Mouse (Mus musculus) ovary, postnatal 14 days (tissue): ENCODE results near the gene Sdhaf1.

Experiments
- DNase-seq: peaks from one replicate; pipeline ENCODE4 v3.0.0; 2022; ENCODE audit warnings: low spot score

Sdhaf1 gene

DNA sequence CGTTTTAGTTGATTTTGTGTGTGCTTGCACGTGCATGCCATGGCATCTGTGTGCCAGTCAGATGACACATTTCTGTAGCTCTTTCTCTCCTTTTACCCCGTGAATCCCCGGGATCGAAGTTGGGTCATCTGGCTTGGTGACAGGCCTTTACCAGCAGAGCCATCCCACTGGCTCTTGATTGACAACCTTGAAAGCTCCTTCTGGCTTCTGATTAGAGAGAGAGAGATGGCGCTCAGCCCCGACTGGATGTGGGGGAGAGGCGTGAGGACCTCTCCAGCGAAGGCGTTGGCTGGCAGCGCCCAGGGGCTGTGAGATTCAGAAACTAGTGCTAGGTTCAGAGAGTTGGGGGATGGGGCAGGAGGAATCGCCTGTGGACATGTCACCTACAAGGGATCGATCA, 29.9 kb downstream of the Sdhaf1 start:
- no peak for DNase-seq

DNA sequence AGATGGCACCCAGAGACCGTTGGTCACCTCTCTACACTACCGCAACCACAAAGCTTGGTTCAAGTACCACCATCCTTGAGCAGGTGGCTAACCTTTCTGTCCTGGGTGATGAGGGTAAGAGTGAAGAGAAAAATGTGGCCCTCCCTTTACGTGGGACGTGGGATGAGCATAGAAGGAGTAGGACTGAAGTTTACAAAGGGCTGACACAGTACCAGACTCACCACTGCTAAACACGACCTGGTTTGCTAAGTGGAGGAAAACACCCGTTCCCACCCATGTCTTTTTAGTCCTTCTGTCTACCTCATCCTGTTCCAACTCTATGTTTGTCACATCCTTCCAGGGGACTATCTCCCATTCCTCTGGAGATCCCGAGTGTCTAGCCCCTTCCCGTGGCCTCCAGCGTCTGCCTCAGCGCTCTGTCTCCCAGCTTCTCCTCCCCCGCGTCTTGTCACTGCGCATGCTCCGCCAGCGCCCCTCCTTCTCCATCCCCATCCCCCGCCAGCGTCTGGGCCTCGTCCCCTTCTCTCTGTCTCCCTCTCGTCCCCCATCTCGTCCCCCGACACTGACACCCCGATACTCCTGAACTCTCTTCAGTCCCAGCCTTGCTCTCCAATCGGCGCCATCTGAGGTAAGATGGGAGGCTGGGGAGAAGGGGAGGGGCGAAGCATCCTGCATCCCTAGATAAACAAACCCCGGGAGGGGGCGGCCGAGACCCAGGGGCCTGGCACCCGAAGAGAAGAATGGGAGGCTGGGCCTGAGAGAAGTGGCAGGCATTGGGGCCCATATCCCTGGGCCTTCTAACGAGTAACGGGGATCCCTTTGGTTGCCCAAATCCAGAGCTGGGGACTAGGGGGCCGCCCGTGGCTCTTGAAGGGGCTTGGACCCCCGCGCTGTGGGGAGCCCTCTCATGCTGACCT, 32.2 kb downstream of the Sdhaf1 start, which contains the start of gene Clip3:
Gene Clip3 (plus strand): TSS at position 514 of the 917 bp plus-strand sequence.
- DNase-seq, result peak; percentile 79

DNA sequence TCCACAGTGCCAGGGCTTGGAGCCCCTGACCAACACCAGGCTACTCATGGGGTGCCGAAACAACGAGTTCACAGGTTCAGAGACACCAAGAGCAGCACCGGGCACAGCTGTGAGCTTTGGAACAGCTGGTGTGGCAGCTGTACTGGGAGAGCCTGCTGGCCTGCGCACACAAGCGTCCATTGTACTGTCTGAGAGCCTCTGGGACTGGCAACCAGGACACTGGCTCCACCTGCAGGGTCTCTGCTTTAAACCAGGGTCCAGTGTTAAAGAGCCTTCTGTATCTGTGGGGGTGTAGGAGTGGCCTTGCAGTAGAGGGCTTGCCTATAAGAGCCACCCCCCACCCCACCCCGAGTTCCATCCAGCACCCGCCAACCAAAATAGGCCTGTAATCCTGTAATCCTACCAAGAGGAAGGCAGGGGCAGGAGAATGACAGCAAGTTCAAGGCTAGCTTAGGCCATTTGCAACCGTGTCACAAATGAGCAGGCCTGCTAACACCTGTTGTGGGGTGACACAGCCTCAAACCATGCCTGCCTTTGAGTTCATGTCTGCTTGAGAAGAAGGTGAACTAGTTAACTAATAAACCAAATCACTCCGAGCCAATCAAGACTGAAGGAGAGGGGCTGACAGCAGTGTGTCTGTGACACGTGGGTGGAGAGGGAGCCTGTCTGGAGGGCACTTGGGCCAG, 33.8 kb downstream of the Sdhaf1 start:
- DNase-seq, result no peak

DNA sequence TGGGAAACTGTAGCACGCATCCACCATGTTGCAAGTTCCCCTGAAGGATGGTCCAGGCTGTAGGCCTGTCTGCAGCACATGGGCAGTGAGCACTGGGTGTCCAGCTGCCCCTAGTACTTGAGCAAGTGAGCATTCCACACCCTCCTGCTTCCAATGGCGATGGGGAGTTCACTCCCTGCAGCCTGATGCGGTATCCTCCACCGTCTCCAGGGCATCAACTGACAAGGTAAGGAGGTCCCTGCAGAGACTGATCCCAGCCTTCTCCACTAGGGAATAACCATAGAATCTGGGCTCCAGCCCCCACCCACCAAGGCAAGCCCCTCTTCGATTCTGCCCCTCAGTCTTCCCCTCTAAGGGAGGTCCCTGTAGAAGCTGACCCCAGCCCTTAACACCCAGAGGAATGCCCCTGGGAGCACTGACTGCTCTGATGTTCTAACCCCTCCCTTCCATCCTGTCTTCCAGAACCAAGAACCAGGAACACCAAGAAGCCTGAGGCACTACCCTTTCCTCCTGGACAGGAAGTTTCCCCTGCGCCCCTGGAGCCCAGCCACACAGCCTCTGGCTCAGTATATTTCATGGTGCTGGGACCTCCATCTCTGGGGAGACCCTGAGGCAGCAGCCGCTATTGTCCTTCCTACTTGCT, 34.5 kb downstream of the Sdhaf1 start:
- DNase-seq, result no peak

DNA sequence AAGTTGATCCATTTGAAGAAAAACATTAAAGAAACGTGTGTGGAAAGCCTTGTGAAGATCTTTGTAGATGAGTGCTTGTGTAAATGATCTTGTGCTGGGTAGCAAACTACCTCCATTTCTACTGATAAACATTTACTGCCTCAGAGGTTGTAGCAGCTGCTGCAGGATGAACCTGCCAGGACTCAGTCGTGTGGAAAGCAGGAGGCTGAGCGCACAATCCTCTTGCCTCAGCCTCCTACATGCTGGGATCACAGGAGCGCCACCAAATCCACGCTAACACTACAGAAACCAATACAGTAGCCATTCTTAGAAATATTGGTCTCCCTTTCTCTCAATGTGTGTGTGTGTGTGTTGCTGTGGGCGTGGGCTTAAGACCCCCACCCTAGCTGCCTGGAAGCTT, 35.6 kb downstream of the Sdhaf1 start:
- no peak for DNase-seq

DNA sequence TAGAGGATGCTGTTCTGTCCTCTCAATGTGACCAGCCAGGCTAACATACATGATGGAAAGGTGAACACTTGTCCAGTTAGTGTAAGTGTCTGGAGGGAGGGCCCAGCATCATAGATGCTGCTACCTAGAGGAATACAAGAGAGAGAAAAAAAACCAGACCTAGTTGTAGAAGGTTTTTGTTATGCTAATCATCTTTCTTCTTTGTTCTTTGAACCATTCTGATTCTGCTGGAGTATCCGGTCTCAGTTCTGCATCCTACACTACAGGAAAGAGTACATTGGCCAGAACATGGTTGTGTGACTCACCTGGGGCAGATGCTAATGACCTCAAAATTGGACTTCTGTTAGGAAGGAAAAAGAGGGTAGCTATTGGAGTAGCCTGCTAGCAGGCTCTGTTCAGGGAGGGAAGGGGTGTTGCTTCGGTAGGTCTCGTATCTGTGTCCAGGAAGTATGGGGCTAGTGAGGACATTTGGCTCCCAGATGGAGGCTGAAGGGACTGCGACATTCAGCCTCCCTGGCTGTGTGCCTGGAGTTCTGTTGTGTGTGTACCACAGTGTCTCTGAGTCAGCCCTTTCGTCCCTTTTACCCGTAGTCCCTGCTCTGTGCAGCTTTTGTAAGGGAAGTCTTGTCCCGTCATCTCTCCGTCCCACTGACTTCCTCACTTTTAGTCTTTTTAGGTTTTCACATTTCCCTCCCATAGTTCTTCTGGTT, 36.8 kb downstream of the Sdhaf1 start:
- DNase-seq, result no peak

DNA sequence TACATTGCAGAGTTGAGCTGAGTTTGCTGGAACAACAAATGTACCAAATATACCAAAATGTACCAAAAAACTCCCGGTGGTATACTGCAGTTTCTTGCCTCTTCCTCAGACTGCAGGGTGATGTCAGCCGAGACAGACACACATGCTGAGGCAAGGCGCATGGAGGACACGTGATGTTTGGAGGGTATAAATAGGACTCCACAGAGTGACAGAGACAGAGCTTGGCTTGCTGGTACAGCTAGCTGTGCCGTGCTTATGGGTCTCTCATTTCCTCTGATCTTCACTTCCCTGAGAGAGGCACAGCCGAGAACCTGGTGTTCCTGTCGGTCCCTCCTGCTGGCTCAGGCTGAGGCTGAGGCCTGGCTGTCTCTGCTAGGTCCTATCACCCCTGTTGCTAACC, 41.0 kb downstream of the Sdhaf1 start:
- no peak for DNase-seq

DNA sequence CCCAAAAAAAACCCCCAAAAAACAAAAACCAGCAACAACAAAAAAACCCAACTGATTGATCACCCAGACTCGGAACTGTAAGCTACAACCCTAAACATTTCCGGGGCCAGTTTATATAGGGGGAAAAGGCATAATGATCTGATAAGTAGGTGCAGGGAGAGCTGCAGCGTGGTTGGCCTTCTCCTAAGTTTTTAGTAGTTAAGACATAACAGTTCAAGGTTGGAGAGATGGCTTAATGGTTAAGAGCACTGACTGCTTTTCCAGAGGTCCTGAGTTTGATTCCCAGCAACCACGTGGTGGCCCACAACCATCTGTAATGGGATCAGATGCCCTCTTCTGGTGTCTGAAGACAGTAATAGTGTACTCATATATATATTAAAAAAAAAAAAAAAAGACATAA, 42.2 kb downstream of the Sdhaf1 start:
- DNase-seq, result no peak

DNA sequence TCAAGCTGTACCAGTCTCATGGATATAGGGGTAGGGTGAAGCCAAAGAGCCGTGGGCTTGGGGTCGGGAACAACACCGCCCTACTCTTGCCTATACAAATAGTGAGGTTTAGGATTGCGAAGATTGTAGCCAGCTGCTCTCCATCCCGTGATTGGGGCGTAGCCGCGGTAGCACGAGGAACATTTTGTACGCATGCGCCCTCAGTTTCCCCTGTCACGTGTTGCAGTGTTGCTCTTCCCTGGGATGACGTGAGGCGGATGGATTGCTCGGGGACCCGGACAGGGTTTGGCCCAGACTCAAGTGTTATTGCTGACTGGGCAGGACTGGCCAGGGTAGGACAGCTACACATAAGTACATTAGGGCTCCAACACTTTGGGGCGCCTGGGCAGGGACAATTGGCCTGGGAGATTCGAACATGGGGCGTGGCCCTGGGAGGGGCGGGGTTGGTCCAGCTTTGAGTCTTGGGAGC, 43.0 kb downstream of the Sdhaf1 start:
- DNase-seq, result peak; percentile 79

DNA sequence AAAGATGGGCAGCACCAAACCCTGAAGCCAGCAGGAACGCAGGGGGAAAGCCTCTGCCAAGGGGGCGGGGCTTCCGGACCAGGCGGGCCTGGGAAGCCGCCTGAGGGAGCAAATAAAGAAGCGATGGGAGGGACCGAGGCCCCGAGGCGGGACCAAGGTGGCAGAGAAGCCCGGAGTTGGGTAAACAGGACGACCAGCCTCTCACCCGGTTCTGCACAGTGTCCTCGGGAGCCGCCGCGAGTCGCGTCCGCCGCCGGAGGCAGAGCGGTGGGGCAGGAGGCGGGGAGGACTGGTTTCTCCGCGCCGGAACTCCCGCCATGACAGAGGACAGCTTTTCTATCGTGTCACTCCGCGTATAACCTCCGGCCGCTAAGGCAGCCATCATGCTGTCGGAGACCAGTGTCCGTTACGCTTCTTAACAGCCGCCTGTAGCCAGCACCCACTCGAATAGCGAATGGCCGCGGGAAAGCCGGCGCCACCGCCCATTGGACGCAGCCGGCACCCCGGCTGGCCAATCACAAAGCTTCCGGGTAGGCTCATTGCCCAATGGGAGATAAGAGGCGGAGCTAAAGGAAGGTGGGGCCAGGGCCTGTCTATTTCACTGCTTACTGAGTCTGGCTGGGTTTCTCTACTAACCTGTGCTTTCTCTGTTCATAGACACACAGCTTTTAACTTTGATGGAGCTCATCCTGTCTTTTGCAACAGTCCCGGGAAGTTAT, 43.6 kb downstream of the Sdhaf1 start, which contains the start of the genes Thap8 and Wdr62:
Gene Thap8 (plus strand): TSS at position 144 of the 719 bp plus-strand sequence.
Gene Wdr62 (minus strand): TSS at position 469 of the 719 bp plus-strand sequence.
- DNase-seq, result peak; percentile 90

DNA sequence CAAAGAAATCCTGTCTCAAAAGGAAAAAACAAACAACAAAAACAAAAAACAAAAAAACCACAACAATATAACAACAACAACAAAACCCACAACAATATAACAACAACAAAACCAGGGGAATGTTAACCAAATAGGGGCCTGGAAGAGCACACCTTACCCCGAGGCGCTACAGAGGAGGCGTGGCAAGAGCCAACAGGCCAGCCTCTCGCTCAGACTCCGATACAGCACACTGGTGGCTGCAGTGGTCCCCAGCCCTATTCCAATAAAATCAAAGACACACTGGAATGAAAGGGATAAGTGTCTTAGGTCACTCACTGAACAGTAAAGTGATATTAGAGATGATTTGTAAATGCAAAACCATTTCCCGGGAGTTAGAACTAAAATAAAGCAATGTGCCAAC, 44.2 kb downstream of the Sdhaf1 start:
- DNase-seq, result no peak

DNA sequence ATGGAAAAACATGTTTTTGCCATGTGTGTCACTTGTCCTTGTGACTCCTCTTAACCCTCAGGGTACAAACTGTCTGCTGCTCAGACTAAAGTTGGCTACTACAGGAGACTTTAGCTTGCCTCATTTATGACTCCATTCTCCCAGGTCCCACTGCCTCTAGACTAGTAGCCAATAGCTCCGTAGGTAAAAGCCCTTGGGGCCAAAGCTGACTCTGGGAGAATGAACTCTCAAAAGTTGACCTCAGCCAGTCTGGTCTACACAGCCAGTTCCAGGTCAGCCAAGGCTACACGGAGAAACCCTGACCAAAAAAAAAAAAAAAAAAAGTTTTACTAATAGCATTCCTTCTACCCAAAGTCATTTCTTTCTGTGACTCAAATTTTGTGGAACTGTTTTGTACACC, 44.8 kb downstream of the Sdhaf1 start:
- DNase-seq, result no peak

DNA sequence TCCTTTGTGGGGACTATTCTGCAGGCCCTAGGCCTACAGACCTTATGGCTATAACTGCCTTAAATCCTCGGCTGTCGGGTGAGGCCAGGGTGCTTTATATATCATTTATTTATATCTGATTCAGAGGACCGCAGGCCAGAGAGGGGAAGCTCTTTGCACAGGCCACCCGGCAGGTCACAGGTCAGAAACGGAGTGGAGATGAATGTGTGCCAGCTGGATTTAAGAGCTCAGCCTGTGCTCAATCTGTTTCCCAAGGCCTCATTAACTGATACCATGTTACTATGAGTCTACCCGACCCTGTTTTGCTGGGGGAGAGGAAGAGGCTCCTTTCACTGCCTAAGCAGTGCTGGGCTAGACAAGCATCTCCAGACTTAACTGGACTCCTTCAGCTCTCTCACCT, 49.3 kb downstream of the Sdhaf1 start:
- no peak for DNase-seq
